Mouse (Mus musculus) neural tube, embryonic 14.5 days (tissue): ENCODE results near the gene Olfr54. TPM values are rescaled to one million over a fixed set of nuclear protein-coding genes. Genes with fewer than 3 reads are reported as not detected.
"Not testable (repeated sequence)": the region's sequence is repeated elsewhere in the genome, so short reads cannot be mapped to it uniquely, and the experiment has no call there.

Source experiments
- ATAC-seq: fragments of 200-750 bp; cut with Nextera tagmentation; 2 replicates; pipeline ENCODE4 v1.8.0; 2017; ENCODE audit warnings: low read depth, mild to moderate bottlenecking, moderate TSS enrichment, moderate library complexity
- H3K27ac ChIP-seq: fragments of 300-500 bp; sonication (generic); 2 replicates; pipeline ENCODE4 v1.5.1; 2014; ENCODE audit warnings: low read depth, mild to moderate bottlenecking, control low read depth, low read length, moderate library complexity, mixed read lengths
- H3K27me3 ChIP-seq: fragments of 300-500 bp; sonication (generic); 2 replicates; pipeline ENCODE4 v1.6.1; 2014; ENCODE audit warnings: low read length; ENCODE audit not compliant: control insufficient read depth, insufficient read depth
- H3K36me3 ChIP-seq: fragments of 300-500 bp; sonication (generic); 2 replicates; pipeline ENCODE4 v1.6.1; 2014; ENCODE audit warnings: low read length, mixed read lengths; ENCODE audit not compliant: control insufficient read depth, insufficient read depth
- H3K4me1 ChIP-seq: fragments of 300-500 bp; sonication (generic); 2 replicates; pipeline ENCODE4 v1.6.1; 2014; ENCODE audit warnings: low read length; ENCODE audit not compliant: control insufficient read depth, insufficient read depth
- H3K4me2 ChIP-seq: fragments of 300-500 bp; sonication (generic); 2 replicates; pipeline ENCODE4 v1.6.1; 2014; ENCODE audit warnings: mild to moderate bottlenecking, low read depth, low read length, control low read depth
- H3K4me3 ChIP-seq: fragments of 300-500 bp; sonication (generic); 2 replicates; pipeline ENCODE4 v1.5.1; 2014; ENCODE audit warnings: low read depth, low read length, control low read depth, mixed read lengths
- H3K9ac ChIP-seq: fragments of 300-500 bp; sonication (generic); replicated peaks from 2 replicates; pipeline ENCODE4 v1.6.1; 2014; ENCODE audit warnings: low read depth, mild to moderate bottlenecking, control low read depth, low read length, mixed read lengths
- H3K9me3 ChIP-seq: fragments of 300-500 bp; sonication (generic); 2 replicates; pipeline ENCODE4 v1.6.1; 2016; ENCODE audit warnings: low read length; ENCODE audit not compliant: control insufficient read depth
- WGBS: fragments of 180-500 bp; shearing (Covaris S2); extraction: QIAGEN DNeasy Blood & Tissue Kit; methylation state at CpG from one replicate; pipeline ENCODE4 v1.1.7; 2014; 5-methylcytosine and 5-hydroxymethylcytosine counted together
- polyA plus RNA-seq: library from polyadenylated mRNA; unstranded; fragments of >200 nt; fragmentation: Nextera tagmentation; extraction: Ambion mirVana; gene quantifications from 2 replicates; pipeline ENCODE4 v1.2.1, GENCODE M21; 2014

Olfr54 gene
- polyA plus RNA-seq, result not detected in 2 replicates

DNA sequence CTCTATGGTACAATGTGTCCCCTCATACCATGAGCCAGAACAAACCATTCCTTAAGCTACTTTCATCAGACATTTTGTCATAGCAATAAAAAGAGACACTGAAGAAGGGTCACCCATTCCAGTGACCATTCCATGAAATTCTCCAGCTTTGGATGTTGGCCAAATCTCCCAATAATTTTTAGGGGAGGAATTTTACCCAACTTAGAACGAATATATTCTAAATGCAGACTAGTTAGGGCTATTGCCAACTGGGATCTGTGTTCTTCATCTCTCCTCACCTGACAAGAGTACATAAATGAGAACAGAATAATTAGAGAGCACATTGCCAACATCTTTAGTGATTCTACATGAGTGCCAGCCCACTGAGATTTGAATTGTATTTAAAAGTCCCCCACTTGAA, at the start of gene Olfr54:
Gene Olfr54, plus strand, starts transcription at position 301 of the 400 bp plus-strand sequence.
- WGBS, result 79% methylated on average over 1 of the region's 1 CpGs
- Histone ChIP-seq H3K36me3 (no peaks in the 10 kb centered on the region), H3K27ac (no peak within 1 kb of the TSS), H3K4me3 (no peak within 1 kb of the TSS), H3K4me1 (no peaks in the 10 kb centered on the region), H3K4me2 (no peak within 1 kb of the TSS), H3K27me3 (no peaks in the 10 kb centered on the region), H3K9me3 (no peaks in the 10 kb centered on the region), H3K9ac (no peak within 1 kb of the TSS)
- ATAC-seq, result no peak

DNA sequence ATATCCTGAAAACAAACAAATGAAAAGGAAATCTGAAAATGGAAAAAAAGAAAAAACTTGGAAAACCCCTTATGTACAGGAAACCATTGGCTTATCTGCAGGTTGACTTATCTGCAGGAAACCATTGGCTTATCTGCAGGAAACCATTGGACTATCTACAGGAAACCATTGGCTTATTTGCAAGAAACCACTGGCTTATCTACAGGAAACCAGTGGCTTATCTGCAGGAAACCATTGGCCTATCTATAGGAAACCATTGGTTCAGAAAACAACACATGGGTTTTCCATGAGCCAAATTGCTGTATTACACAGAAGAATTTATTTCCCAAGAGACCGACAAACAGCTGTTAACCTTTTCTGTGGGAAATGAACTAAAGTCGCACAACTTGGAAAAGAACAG, 49.1 kb upstream of the Olfr54 start:
- Histone ChIP-seq H3K9me3 (no peaks in the 10 kb centered on the region), H3K9ac (no peak overlapping the region), H3K4me3 (no peak overlapping the region), H3K36me3 (no peaks in the 10 kb centered on the region), H3K27ac (no peak overlapping the region), H3K4me2 (no peak overlapping the region), H3K4me1 (no peaks in the 10 kb centered on the region), H3K27me3 (no peaks in the 10 kb centered on the region)
- 79% methylated on average over 2 of the region's 2 CpGs for WGBS
- ATAC-seq, result no peak

DNA sequence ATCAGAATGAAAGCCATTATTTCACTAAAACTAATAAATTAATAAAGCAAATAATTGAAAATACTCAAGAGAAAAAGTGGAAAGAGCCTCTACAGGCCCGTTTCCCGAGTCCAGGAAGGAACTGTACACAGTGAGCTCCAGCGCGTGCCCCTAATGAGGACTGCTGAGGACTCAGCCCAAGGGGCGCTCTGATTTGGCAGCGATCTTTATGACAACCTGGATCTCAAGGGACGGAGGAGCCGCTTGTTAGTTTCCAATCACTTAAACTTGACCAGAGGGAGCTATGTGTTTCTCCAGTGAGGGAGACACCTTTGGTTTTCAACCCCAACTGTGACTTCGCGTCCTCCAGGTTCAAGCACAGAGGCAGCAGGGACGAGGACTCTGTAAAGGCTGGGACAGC, 47.8 kb upstream of the Olfr54 start, which contains the start of gene Olfr1378:
Gene Olfr1378, plus strand, starts transcription at position 301 of the 400 bp plus-strand sequence.
- H3K4me2 ChIP-seq, result no peak within 1 kb of the TSS
- no peak within 1 kb of the TSS for H3K9ac ChIP-seq
- 87% methylated on average over 11 of the region's 11 CpGs for WGBS
- ATAC-seq, result no peak
- H3K27me3 ChIP-seq, result no peaks in the 10 kb centered on the region
- H3K9me3 ChIP-seq, result no peaks in the 10 kb centered on the region
- H3K36me3 ChIP-seq, result no peaks in the 10 kb centered on the region
- no peak within 1 kb of the TSS for H3K4me3 ChIP-seq
- no peaks in the 10 kb centered on the region for H3K4me1 ChIP-seq
- no peak within 1 kb of the TSS for H3K27ac ChIP-seq

DNA sequence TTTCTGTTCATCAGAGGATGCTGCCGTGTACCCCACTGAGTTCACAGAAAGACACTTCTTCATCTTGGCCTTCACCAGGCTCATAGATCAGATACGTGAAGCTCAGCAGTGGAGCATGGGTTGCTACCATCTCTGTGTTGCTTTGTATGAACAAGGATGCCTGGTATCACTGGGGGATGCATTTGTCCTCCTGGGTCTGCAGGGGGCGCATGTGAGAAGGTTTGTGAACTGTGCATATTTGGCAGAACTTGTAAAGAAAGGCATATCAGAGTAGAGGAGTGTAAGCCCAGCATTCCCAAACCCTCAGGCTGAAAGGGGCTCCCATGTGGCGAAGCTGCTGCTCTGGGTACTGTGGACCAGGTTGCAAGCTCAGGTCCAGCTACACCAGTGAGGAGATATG, 36.8 kb upstream of the Olfr54 start:
- H3K4me3 ChIP-seq, result no peak overlapping the region
- no peaks in the 10 kb centered on the region for H3K36me3 ChIP-seq
- 70% methylated on average over 4 of the region's 4 CpGs for WGBS
- no peaks in the 10 kb centered on the region for H3K9me3 ChIP-seq
- H3K4me2 ChIP-seq, result no peak overlapping the region
- no peaks in the 10 kb centered on the region for H3K27me3 ChIP-seq
- no peak overlapping the region for H3K27ac ChIP-seq
- no peak overlapping the region for H3K9ac ChIP-seq
- ATAC-seq, result no peak
- no peaks in the 10 kb centered on the region for H3K4me1 ChIP-seq

DNA sequence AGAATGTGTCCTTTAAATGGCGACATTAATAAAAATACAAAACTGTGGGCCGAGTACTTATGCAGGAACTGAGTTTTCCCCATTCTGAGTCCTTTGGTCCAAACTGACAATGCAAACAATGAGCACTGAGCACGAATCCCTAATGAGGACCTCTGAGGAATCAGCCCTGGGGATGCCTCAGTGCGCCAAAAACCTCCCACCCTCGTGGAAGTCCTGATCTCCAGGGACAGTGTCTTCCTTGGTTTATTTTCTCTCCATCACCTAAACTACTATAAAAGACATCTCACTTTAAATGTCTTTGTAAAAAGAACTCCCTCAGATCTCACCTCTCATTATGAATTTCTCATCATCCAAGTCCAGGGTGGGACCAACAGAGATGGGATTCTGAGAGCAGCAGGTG, 32.4 kb upstream of the Olfr54 start, which contains the start of gene Olfr1377:
Gene Olfr1377, plus strand, starts transcription at position 301 of the 400 bp plus-strand sequence.
- H3K27ac ChIP-seq, result no peak within 1 kb of the TSS
- no peaks in the 10 kb centered on the region; the same call in 1 of the 2 replicates for H3K9me3 ChIP-seq
- ATAC-seq, result no peak
- no peaks in the 10 kb centered on the region for H3K27me3 ChIP-seq
- WGBS, result 66% methylated on average over 5 of the region's 5 CpGs
- no peak within 1 kb of the TSS for H3K4me3 ChIP-seq
- no peak within 1 kb of the TSS for H3K4me2 ChIP-seq
- no peak within 1 kb of the TSS for H3K9ac ChIP-seq
- H3K36me3 ChIP-seq, result no peaks in the 10 kb centered on the region
- H3K4me1 ChIP-seq, result no peaks in the 10 kb centered on the region

DNA sequence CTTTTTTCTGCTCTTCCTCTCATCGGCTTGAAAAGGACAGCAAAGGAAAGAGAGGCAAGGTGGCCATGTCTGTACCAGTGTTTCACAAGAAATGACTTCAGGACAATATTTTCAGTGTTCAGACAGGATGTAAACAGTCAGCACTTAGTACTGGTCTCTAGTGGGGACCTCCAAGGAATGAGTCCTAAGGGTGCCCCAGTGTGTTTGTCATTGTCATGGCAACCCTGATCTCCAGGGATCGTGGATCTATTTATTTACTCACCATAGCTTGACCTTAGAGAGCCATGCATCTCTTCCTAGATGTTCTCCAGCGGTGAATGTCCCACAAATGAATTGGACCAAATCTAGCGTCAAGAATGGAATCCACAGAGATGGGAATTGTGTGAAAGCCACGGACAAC, 10.7 kb upstream of the Olfr54 start, which contains the start of gene Olfr51:
Gene Olfr51, plus strand, starts transcription at position 301 of the 400 bp plus-strand sequence.
- no peaks in the 10 kb centered on the region for H3K27me3 ChIP-seq
- H3K27ac ChIP-seq, result no peak within 1 kb of the TSS
- no peak within 1 kb of the TSS for H3K9ac ChIP-seq
- H3K4me3 ChIP-seq, result no peak within 1 kb of the TSS
- no peaks in the 10 kb centered on the region for H3K36me3 ChIP-seq
- no peak within 1 kb of the TSS for H3K4me2 ChIP-seq
- 84% methylated on average over 5 of the region's 5 CpGs for WGBS
- no peaks in the 10 kb centered on the region for H3K4me1 ChIP-seq
- no peak for ATAC-seq
- H3K9me3 ChIP-seq, result no peaks in the 10 kb centered on the region

DNA sequence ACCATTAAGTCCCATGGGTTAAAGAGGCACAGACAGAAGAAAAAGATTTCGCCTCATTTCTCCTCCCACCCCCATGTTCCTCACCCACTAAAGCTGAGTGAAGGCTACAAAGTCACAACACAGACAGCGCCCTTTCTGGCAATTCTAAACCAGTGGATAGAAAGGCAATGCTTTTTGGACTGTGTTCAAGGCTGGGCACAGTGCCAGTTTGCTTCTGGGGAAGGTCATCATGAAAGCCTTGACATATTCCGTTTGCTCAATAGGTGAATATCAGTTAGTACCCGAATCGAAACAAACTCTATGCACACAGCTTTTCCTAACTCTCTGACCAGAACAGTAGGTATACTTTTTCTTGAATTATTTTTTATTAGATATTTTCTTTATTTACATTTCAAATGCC, 2.2 kb upstream of the Olfr54 start:
- H3K27me3 ChIP-seq, result no peaks in the 10 kb centered on the region
- no peaks in the 10 kb centered on the region for H3K36me3 ChIP-seq
- H3K27ac ChIP-seq, result no peak overlapping the region
- no peak overlapping the region for H3K4me2 ChIP-seq
- no peaks in the 10 kb centered on the region for H3K4me1 ChIP-seq
- no peak overlapping the region for H3K9ac ChIP-seq
- H3K9me3 ChIP-seq, result no peaks in the 10 kb centered on the region
- no peak for ATAC-seq
- H3K4me3 ChIP-seq, result no peak overlapping the region
- 66% methylated on average over 5 of the region's 5 CpGs for WGBS

DNA sequence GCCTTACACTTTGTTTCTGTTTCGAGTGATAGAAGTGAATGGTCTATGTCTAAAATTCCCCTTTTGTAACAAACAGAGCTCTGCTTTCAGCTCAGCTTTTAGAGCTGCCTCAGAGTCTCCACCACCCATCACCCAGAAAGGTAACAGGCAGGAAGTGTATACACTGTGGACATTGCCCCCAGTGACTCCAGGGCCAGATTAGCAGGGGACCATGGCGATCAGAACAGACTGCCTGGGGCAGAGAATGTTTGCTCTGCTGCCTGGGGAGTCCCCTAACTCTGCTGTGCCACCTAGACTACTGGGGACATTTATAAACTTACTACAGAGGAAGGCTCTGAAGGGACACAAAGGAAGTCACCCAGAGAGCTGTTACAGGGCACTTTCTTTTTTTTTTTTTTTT, 2.3 kb downstream of the Olfr54 start:
- Histone ChIP-seq H3K9me3 (no peaks in the 10 kb centered on the region), H3K36me3 (no peaks in the 10 kb centered on the region), H3K4me1 (no peaks in the 10 kb centered on the region), H3K27me3 (no peaks in the 10 kb centered on the region), H3K9ac (no peak overlapping the region), H3K27ac (no peak overlapping the region), H3K4me3 (no peak overlapping the region), H3K4me2 (no peak overlapping the region)
- ATAC-seq, result no peak
- 50% methylated on average over 2 of the region's 2 CpGs for WGBS

DNA sequence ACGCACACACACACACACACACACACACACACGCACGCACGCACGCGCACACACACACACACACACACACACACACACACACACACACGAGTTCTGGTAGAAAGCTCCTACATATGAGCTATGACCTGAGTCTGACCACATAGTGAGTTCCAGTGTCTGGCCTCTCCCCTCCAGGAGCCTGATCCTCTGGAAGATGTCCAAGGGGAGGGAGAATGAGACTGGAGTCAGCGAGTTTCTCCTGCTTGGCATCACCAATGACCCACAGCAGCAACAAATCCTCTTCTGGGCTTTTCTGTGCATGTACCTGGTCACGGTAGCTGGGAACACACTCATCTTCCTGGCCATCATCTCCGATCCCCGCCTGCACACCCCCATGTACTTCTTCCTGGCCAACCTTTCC, 12.8 kb downstream of the Olfr54 start:
- not testable (repeated sequence) for H3K9ac ChIP-seq, H3K4me2 ChIP-seq, H3K4me1 ChIP-seq, H3K36me3 ChIP-seq, ATAC-seq, H3K4me3 ChIP-seq, H3K27me3 ChIP-seq, H3K9me3 ChIP-seq, H3K27ac ChIP-seq
- WGBS, result 91% methylated on average over 11 of the region's 11 CpGs
